Mouse (Mus musculus) CH12.LX (cell line): ENCODE measurements around the gene Rer1. TPM values are rescaled to one million over a fixed set of nuclear protein-coding genes. Genes with fewer than 3 reads are reported as not detected.

ENCODE experiments used
- DNase-seq: peaks from one replicate; pipeline ENCODE4 v3.0.0-alpha.2; 2013; ENCODE audit errors: extremely low read depth
- H3K27ac ChIP-seq: 2 replicates; pipeline ENCODE4 v1.5.1; 2012; ENCODE audit warnings: low read depth, mild to moderate bottlenecking, control low read depth, moderate library complexity; ENCODE audit not compliant: insufficient read depth
- H3K27me3 ChIP-seq: replicated peaks from 2 replicates; pipeline ENCODE3; 2012; ENCODE audit warnings: inconsistent platforms
- H3K36me3 ChIP-seq, 2 experiments: replicated peaks in 1 of 2; 2 replicates each; pipeline versions ENCODE3 to v1.6.1; 2012; ENCODE audit warnings: inconsistent platforms in 1 of 2, low read length in 1 of 2, mild to moderate bottlenecking in 1 of 2, mixed read lengths in 1 of 2, moderate library complexity in 1 of 2; ENCODE audit not compliant: control insufficient read depth in 1 of 2, insufficient read depth in 1 of 2
- H3K4me1 ChIP-seq, 2 experiments: 2 replicates each; pipeline ENCODE4 v1.6.1; 2012; ENCODE audit warnings: inconsistent platforms in 1 of 2, moderate library complexity in 1 of 2; ENCODE audit not compliant: insufficient read depth in 2 of 2, control insufficient read depth in 1 of 2
- H3K4me2 ChIP-seq: 2 replicates; pipeline ENCODE4 v1.6.1; 2012; ENCODE audit warnings: low read depth, mild to moderate bottlenecking, control low read depth; ENCODE audit not compliant: poor library complexity, insufficient read depth, severe bottlenecking
- H3K4me3 ChIP-seq, 3 experiments: fragments of 150-350 bp in 1 of 3; sonication (generic) in 1 of 3; replicated peaks in 1 of 3; 2 replicates each; pipeline versions ENCODE3 to v1.5.1; 2011 to 2012; ENCODE audit warnings: low read depth in 2 of 3, low read length in 2 of 3, mild to moderate bottlenecking in 2 of 3, moderate library complexity in 2 of 3, control low read depth in 1 of 3, improper control_type of control experiment in 1 of 3, inconsistent platforms in 1 of 3, mixed read lengths in 1 of 3; ENCODE audit not compliant: poor library complexity in 1 of 3
- H3K79me2 ChIP-seq: replicated peaks from 2 replicates; pipeline ENCODE4 v1.6.1; 2012; ENCODE audit warnings: mild to moderate bottlenecking, moderate library complexity; ENCODE audit not compliant: control insufficient read depth, poor library complexity, insufficient read depth, severe bottlenecking; ENCODE audit errors: extremely low read depth
- H3K9ac ChIP-seq: 2 replicates; pipeline ENCODE4 v1.6.1; 2012; ENCODE audit warnings: low read depth, mild to moderate bottlenecking, control low read depth, moderate library complexity; ENCODE audit not compliant: insufficient read depth
- H3K9me3 ChIP-seq: replicated peaks from 2 replicates; pipeline ENCODE3; 2012; ENCODE audit warnings: low read length, inconsistent platforms, mixed read lengths
- BHLHE40 ChIP-seq: IDR thresholded peaks from 2 replicates; pipeline ENCODE4 v1.6.1; 2011; ENCODE audit warnings: mild to moderate bottlenecking, low read depth, low read length, improper control_type of control experiment
- CHD1 ChIP-seq: IDR thresholded peaks from 2 replicates; pipeline ENCODE4 v1.6.1; 2012; ENCODE audit warnings: low read depth, low read length, improper control_type of control experiment, inconsistent platforms
- ELF1 ChIP-seq: IDR thresholded peaks from 2 replicates; pipeline ENCODE4 v1.6.1; 2014; ENCODE audit warnings: low read depth, mild to moderate bottlenecking, inconsistent platforms, low read length, improper control_type of control experiment
- IRF4 ChIP-seq: IDR thresholded peaks from 2 replicates; pipeline ENCODE4 v1.6.1; 2014; ENCODE audit warnings: low read depth, mild to moderate bottlenecking, inconsistent platforms, low read length, improper control_type of control experiment
- JUN ChIP-seq: IDR thresholded peaks from 2 replicates; pipeline ENCODE4 v1.6.1; 2011; ENCODE audit warnings: low read depth, mild to moderate bottlenecking, low read length, improper control_type of control experiment, moderate library complexity; ENCODE audit not compliant: insufficient read depth
- JUND ChIP-seq: conservative IDR thresholded peaks from 2 replicates; pipeline ENCODE4 v1.6.1; 2011; ENCODE audit warnings: low read depth, low read length, improper control_type of control experiment
- MAFK ChIP-seq: IDR thresholded peaks from 2 replicates; pipeline ENCODE4 v1.6.1; 2011; ENCODE audit warnings: low read length, improper control_type of control experiment; ENCODE audit not compliant: insufficient replicate concordance
- MAX ChIP-seq: IDR thresholded peaks from 2 replicates; pipeline ENCODE4 v1.6.1; 2011; ENCODE audit warnings: low read length, improper control_type of control experiment
- MAZ ChIP-seq: IDR thresholded peaks from 2 replicates; pipeline ENCODE4 v1.6.1; 2012; ENCODE audit warnings: low read depth, mild to moderate bottlenecking, inconsistent platforms, low read length, improper control_type of control experiment, moderate library complexity
- MYC ChIP-seq: IDR thresholded peaks from 2 replicates; pipeline ENCODE4 v1.6.1; 2011; ENCODE audit warnings: low read depth, mild to moderate bottlenecking, improper control_type of control experiment, low read length
- NRF1 ChIP-seq: IDR thresholded peaks from 2 replicates; pipeline ENCODE4 v1.6.1; 2014; ENCODE audit warnings: low read depth, mild to moderate bottlenecking, inconsistent platforms, low read length, improper control_type of control experiment, moderate library complexity
- PAX5 ChIP-seq: IDR thresholded peaks from 2 replicates; pipeline ENCODE4 v1.6.1; 2012; ENCODE audit warnings: low read length, inconsistent platforms, mixed read lengths
- POLR2A ChIP-seq: IDR thresholded peaks from 2 replicates; pipeline ENCODE4 v1.6.1; 2011; ENCODE audit warnings: low read depth, mild to moderate bottlenecking, improper control_type of control experiment, low read length
- POLR2AphosphoS2 ChIP-seq: IDR thresholded peaks from 2 replicates; pipeline ENCODE4 v1.6.1; 2011; ENCODE audit warnings: low read depth, low read length, improper control_type of control experiment
- RCOR1 ChIP-seq: conservative IDR thresholded peaks from 2 replicates; pipeline ENCODE4 v1.6.1; 2012; ENCODE audit warnings: low read depth, mild to moderate bottlenecking, inconsistent platforms, low read length, improper control_type of control experiment
- SMC3 ChIP-seq: IDR thresholded peaks from 2 replicates; pipeline ENCODE4 v1.6.1; 2011; ENCODE audit warnings: low read depth, low read length, improper control_type of control experiment
- TBP ChIP-seq: conservative IDR thresholded peaks from 2 replicates; pipeline ENCODE4 v1.6.1; 2011; ENCODE audit warnings: low read depth, low read length, improper control_type of control experiment
- TCF12 ChIP-seq: IDR thresholded peaks from 2 replicates; pipeline ENCODE4 v1.6.1; 2014; ENCODE audit warnings: low read depth, mild to moderate bottlenecking, inconsistent platforms, low read length, improper control_type of control experiment
- UBTF ChIP-seq: IDR thresholded peaks from 2 replicates; pipeline ENCODE4 v1.6.1; 2012; ENCODE audit warnings: low read depth, mild to moderate bottlenecking, inconsistent platforms, low read length, improper control_type of control experiment, moderate library complexity
- ZC3H11A ChIP-seq: IDR thresholded peaks from 2 replicates; pipeline ENCODE4 v1.6.1; 2012; ENCODE audit warnings: low read depth, mild to moderate bottlenecking, inconsistent platforms, low read length, improper control_type of control experiment
- ZKSCAN1 ChIP-seq: IDR thresholded peaks from 2 replicates; pipeline ENCODE4 v1.6.1; 2012; ENCODE audit warnings: low read depth, inconsistent platforms, low read length, improper control_type of control experiment, borderline replicate concordance
- ZMIZ1 ChIP-seq: IDR thresholded peaks from 2 replicates; pipeline ENCODE4 v1.6.1; 2012; ENCODE audit warnings: low read depth, mild to moderate bottlenecking, inconsistent platforms, low read length, improper control_type of control experiment
- dilution Hi-C: fragments of 300-500 bp; cut with MboI; formaldehyde crosslinking; loops from 2 replicates; pipeline ENCODE4 v1.14.3; 2020; ENCODE audit warnings: low sequenced_read_pairs; ENCODE audit not compliant: extremely low pct_unique_long_range_greater_than_20kb, extremely low pct_ligation_motif_present
- in situ Hi-C: fragments of 300-500 bp; cut with MboI; formaldehyde crosslinking; loops from 3 replicates; pipeline ENCODE4 v1.14.3; 2019; ENCODE audit warnings: low sequenced_read_pairs, low pct_ligation_motif_present, low pct_unique_long_range_greater_than_20kb, mixed read lengths
- polyA plus RNA-seq: library from polyadenylated mRNA; unstranded; fragments of >175 nt; gene quantifications from 2 replicates; pipeline ENCODE4 v1.2.1, GENCODE M21; 2012; ENCODE audit warnings: low read depth; ENCODE audit not compliant: insufficient read length
- total RNA-seq, 2 experiments: library from RNA; depleted of rRNA; stranded (reverse); fragments of 300-350 nt in 1 of 2; fragments of >200 nt in 1 of 2; gene quantifications; 2 replicates each; pipeline ENCODE4 v1.2.3; 2012 to 2014

Rer1 gene
- total and polyA plus RNA-seq, 3 experiments, result 126 to 221 (median 135) TPM

DNA sequence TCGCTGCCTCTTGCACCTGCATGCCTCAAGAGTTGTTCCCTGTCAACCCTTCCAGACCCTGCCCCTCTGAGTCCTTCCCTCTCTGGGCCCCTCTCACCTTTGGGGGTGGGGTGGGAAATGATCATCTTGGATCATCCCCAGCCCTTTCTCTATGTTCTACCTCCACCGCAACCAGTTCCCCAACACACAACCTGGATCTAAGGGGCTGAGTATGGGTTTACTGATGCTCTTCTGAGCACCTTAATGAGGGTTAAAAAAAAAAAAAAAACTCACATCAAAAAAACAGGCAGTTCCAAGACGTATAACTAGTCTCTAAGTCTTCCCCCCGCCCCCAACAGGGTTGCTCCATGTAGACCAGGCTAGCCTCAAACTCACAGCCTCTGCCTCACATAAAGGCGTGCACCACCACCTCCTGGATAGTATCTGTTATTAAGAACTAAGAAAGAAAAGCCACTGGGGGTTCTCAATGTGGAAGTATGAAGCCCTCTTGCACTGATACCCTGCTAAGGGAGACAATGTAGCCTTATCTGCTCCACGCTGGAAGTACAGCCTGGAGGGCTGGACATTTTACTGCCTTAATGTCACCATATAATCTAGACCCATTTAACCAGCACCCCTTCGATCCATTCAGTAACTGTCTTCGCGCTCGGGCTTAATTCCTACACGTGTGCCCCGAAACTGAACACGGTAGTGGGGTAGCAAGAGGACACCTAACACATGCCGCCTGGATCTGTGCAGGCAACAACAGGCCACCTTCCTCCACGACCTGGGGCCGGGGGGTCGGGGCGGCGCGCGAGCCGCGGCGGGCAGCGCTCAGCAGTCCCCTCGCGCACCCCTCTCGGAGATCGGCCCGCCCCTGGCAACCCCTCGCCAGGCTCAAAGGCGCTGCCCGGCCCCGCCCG, 725 bp downstream of the Rer1 start:
- dilution Hi-C loops, result no loop called here
- no peaks in the 10 kb centered on the region for H3K27me3 ChIP-seq
- H3K27ac ChIP-seq, result peak overlapping the region; percentile 64
- H3K4me3 ChIP-seq, result peak overlapping the region; percentile 91 to 99 (median 97)
- H3K9ac ChIP-seq, result peak overlapping the region; percentile 83
- H3K9me3 ChIP-seq, result no peaks in the 10 kb centered on the region
- TF ChIP-seq SMC3 (no peak), MAZ (no peak), IRF4 (no peak), CHD1 (no peak), ZMIZ1 (no peak), JUN (no peak), ELF1 (no peak), MAFK (no peak), MAX (0 out of 2 replicates have a peak, but pooled peaks have one; percentile 41), POLR2A (no peak), ZC3H11A (no peak), NRF1 (no peak), MYC (0 out of 2 replicates have a peak, but pooled peaks have one; percentile 48), POLR2AphosphoS2 (no peak), TCF12 (no peak)
- H3K4me2 ChIP-seq, result peak overlapping the region; percentile 78
- H3K79me2 ChIP-seq, result peaks cover 49% of the 10 kb centered on the region
- H3K4me1 ChIP-seq, result peaks cover 28 to 63% of the 10 kb centered on the region in 2 experiments
- DNase-seq, result no peak
- H3K36me3 ChIP-seq, result peaks cover 21 to 44% of the 10 kb centered on the region in 2 experiments
- in situ Hi-C loops, result no loop called here

DNA sequence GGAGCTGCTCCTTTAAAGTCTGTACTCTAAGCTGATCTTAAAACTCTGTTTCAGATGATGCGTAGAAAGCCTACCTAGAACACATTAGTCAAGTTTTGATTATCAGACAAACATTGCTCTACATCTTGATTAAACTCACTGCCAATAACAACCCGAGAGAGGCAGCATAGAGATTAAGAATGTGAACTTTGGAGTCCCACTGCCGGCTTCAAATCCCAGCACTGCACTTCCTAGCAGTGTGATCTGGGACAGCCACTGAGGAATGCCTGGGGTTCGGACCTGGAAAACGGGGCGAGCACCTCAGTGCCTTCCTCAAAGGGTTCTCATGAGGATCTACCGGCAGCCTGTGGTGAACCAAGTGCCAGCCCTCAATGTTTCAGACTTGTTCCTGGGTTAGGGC, 1.8 kb downstream of the Rer1 start:
- no peak overlapping the region for H3K27ac ChIP-seq
- in situ Hi-C loops (no loop called here), dilution Hi-C loops (no loop called here)
- H3K36me3 ChIP-seq, result peaks cover 30 to 52% of the 10 kb centered on the region in 2 experiments
- peaks cover 60% of the 10 kb centered on the region for H3K79me2 ChIP-seq
- peak overlapping the region; percentile 78 for H3K4me2 ChIP-seq
- H3K9me3 ChIP-seq, result no peaks in the 10 kb centered on the region
- peak overlapping the region; percentile 91 to 99 (median 97) for H3K4me3 ChIP-seq
- no peaks in the 10 kb centered on the region for H3K27me3 ChIP-seq
- H3K4me1 ChIP-seq, result peaks cover 26 to 52% of the 10 kb centered on the region in 2 experiments
- no peak for TF ChIP-seq ZMIZ1
- TF ChIP-seq JUN, result no peak
- no peak for TF ChIP-seq BHLHE40
- no peak for TF ChIP-seq TCF12
- no peak for TF ChIP-seq CHD1
- no peak for TF ChIP-seq ZKSCAN1
- no peak for TF ChIP-seq MAZ
- no peak for TF ChIP-seq ZC3H11A
- no peak for TF ChIP-seq ELF1
- TF ChIP-seq PAX5, result no peak
- TF ChIP-seq RCOR1, result no peak
- TF ChIP-seq UBTF, result no peak
- no peak for TF ChIP-seq TBP
- no peak for TF ChIP-seq JUND
- DNase-seq, result no peak
- H3K9ac ChIP-seq, result peak overlapping the region; percentile 83
